Mouse (Mus musculus) liver, adult 2 months (tissue): Measurements from ENCODE around the gene Ddhd1. TPM values are rescaled to one million over a fixed set of nuclear protein-coding genes. Genes with fewer than 3 reads are reported as not detected.

Experiments
- DNase-seq: peaks from one replicate; pipeline ENCODE4 v3.0.0-alpha.2; 2011; ENCODE audit warnings: low read depth, low spot score; ENCODE audit errors: extremely low read depth
- H3K27ac ChIP-seq: fragments of 200-500 bp; replicated peaks from 2 replicates; pipeline ENCODE4 v1.5.1; 2012; ENCODE audit warnings: low read depth, mild to moderate bottlenecking, control low read depth, inconsistent platforms, low read length; ENCODE audit not compliant: insufficient read depth
- H3K27me3 ChIP-seq: fragments of 200-500 bp; 2 replicates; pipeline ENCODE4 v1.6.1; 2012; ENCODE audit warnings: mild to moderate bottlenecking, moderate library complexity, low read length, inconsistent platforms; ENCODE audit not compliant: control insufficient read depth, insufficient read depth
- H3K36me3 ChIP-seq: fragments of 200-500 bp; 2 replicates; pipeline ENCODE4 v1.6.1; 2012; ENCODE audit warnings: low read length, inconsistent platforms; ENCODE audit not compliant: control insufficient read depth, insufficient read depth
- H3K4me1 ChIP-seq: fragments of 200-500 bp; 2 replicates; pipeline ENCODE4 v1.6.1; 2011; ENCODE audit warnings: low read length; ENCODE audit not compliant: control insufficient read depth, insufficient read depth
- H3K4me3 ChIP-seq: fragments of 200-500 bp; 2 replicates; pipeline ENCODE4 v1.5.1; 2011; ENCODE audit warnings: low read depth, mild to moderate bottlenecking, control low read depth, low read length, moderate library complexity; ENCODE audit not compliant: insufficient read depth
- H3K79me2 ChIP-seq: fragments of 200-500 bp; 2 replicates; pipeline ENCODE4 v1.6.1; 2012; ENCODE audit warnings: inconsistent platforms, mild to moderate bottlenecking, low read length, moderate library complexity; ENCODE audit not compliant: control insufficient read depth, insufficient read depth
- H3K9ac ChIP-seq: fragments of 200-500 bp; 2 replicates; pipeline ENCODE4 v1.6.1; 2012; ENCODE audit warnings: low read depth, mild to moderate bottlenecking, control low read depth, inconsistent platforms, low read length
- CTCF ChIP-seq: fragments of 200-500 bp; IDR thresholded peaks from 2 replicates; pipeline ENCODE4 v1.5.1; 2011; ENCODE audit warnings: low read depth, low read length, control low read depth
- POLR2A ChIP-seq: fragments of 200-500 bp; IDR thresholded peaks from 2 replicates; pipeline ENCODE4 v1.6.1; 2011; ENCODE audit warnings: low read length, control low read depth; ENCODE audit not compliant: insufficient read depth; ENCODE audit errors: extremely low read depth
- WGBS: fragments of 180-500 bp; shearing (Covaris S2); methylation state at CpG from one replicate; pipeline ENCODE4 v1.1.7; 2018; 5-methylcytosine and 5-hydroxymethylcytosine counted together
- polyA plus RNA-seq: library from polyadenylated mRNA; depleted of rRNA; stranded (reverse); fragments of >200 nt; gene quantifications from 2 replicates; pipeline ENCODE4 v1.2.3, GENCODE M21; 2012
- total RNA-seq: library from RNA; depleted of rRNA; stranded (reverse); fragments of >200 nt; gene quantifications from 2 replicates; pipeline ENCODE4 v1.2.3, GENCODE M21; 2014

The Ddhd1 gene
- total and polyA plus RNA-seq, 2 experiments = 10.1 to 10.7 TPM

GRCm38 (mm10) chr14:45565216-45566065, 92.5 kb downstream of the Ddhd1 start:
- Histone ChIP-seq H3K27me3 (no peaks in the 10 kb centered on the region), H3K27ac (no peak overlapping the region), H3K4me1 (peaks cover 2% of the 10 kb centered on the region; the same call in 1 of the 2 replicates), H3K4me3 (no peak overlapping the region), H3K79me2 (no peaks in the 10 kb centered on the region), H3K9ac (no peak overlapping the region), H3K36me3 (no peaks in the 10 kb centered on the region)
- peak; percentile 30 for DNase-seq
- TF ChIP-seq POLR2A = no peak
- WGBS = 46% methylated on average over 20 of the region's 20 CpGs

DNA sequence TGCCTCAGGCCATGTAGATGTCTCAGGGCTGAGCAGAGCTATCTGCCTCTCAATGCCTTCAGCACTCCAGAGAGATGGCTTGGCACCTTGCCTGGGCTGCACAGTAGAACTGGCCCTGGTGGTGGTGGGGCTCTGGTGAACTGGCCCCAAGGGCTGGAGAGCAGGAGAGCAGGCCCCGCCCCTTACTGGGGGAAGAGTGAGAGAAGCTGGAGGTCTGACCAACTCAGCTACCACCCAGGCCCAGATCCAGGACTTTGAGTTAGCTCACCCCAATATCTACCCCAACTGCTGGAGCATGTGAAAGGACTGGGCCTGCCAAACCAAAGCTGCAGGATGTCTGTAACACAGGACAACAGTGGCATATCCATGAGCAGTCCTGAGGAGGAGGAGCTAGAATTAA, 94.4 kb downstream of the Ddhd1 start:
- DNase-seq = no peak
- TF ChIP-seq CTCF = no peak
- no peak for TF ChIP-seq POLR2A
- WGBS = 88% methylated on average over 1 of the region's 1 CpGs
- no peak overlapping the region for H3K27ac ChIP-seq
- H3K36me3 ChIP-seq = no peaks in the 10 kb centered on the region
- no peaks in the 10 kb centered on the region for H3K79me2 ChIP-seq
- peaks cover 2% of the 10 kb centered on the region; the same call in 1 of the 2 replicates for H3K4me1 ChIP-seq
- no peaks in the 10 kb centered on the region for H3K27me3 ChIP-seq
- no peak overlapping the region for H3K4me3 ChIP-seq
- no peak overlapping the region for H3K9ac ChIP-seq

- Histone ChIP-seq H3K27me3 (no peaks in the 10 kb centered on the region), H3K36me3 (no peaks in the 10 kb centered on the region), H3K79me2 (no peaks in the 10 kb centered on the region), H3K4me1 (peaks cover 2% of the 10 kb centered on the region; the same call in 1 of the 2 replicates), H3K9ac (no peak overlapping the region), H3K4me3 (no peak overlapping the region), H3K27ac (no peak overlapping the region)
- no peak for DNase-seq
- WGBS = 64% methylated on average over 6 of the region's 6 CpGs
- TF ChIP-seq POLR2A (no peak), CTCF (no peak)
Measured at GRCm38 (mm10) chr14:45561681-45562080, 96.3 kb downstream of the Ddhd1 start.

DNA sequence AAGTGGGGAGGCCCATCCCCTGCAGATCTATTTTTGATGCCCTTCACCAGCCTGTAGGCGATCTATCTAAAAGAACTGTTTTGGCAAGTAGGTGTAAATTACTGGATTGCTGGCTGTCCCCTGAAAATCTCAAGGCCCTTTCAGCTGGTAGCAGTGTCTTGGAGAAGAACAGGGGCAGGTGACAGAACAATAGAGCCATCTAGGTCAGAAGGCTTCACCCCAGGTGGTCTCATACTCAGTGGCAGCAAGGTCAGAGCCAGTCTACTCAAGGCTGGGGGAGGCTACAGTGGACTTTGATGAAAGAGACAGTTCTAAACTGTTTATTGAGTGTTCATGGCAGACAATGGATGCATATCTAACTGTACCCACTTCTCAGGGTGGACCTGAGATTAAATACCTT, 98.9 kb downstream of the Ddhd1 start:
- 100% methylated on average over 1 of the region's 1 CpGs for WGBS
- DNase-seq = no peak
- H3K79me2 ChIP-seq = no peaks in the 10 kb centered on the region

GRCm38 (mm10) chr14:45554336-45554735, 103.6 kb downstream of the Ddhd1 start:
- Histone ChIP-seq H3K4me3 (no peak overlapping the region), H3K79me2 (no peaks in the 10 kb centered on the region), H3K4me1 (peaks cover 3% of the 10 kb centered on the region), H3K27me3 (no peaks in the 10 kb centered on the region), H3K27ac (no peak overlapping the region), H3K9ac (no peak overlapping the region), H3K36me3 (no peaks in the 10 kb centered on the region)
- peak; percentile 33 for DNase-seq
- 83% methylated on average over 6 of the region's 6 CpGs for WGBS
- TF ChIP-seq CTCF (no peak), POLR2A (no peak)

More for the DNA sequence above, 98.9 kb downstream of the Ddhd1 start:
- H3K27ac ChIP-seq = no peak overlapping the region
- H3K4me3 ChIP-seq = no peak overlapping the region
- no peak overlapping the region for H3K9ac ChIP-seq
- no peak for TF ChIP-seq CTCF
- TF ChIP-seq POLR2A = no peak
- H3K27me3 ChIP-seq = no peaks in the 10 kb centered on the region
- H3K36me3 ChIP-seq = no peaks in the 10 kb centered on the region
- H3K4me1 ChIP-seq = no peaks in the 10 kb centered on the region

- Histone ChIP-seq H3K4me3 (no peak overlapping the region), H3K9ac (no peak overlapping the region), H3K79me2 (no peaks in the 10 kb centered on the region), H3K36me3 (no peaks in the 10 kb centered on the region), H3K4me1 (peaks cover 3% of the 10 kb centered on the region), H3K27ac (no peak overlapping the region), H3K27me3 (no peaks in the 10 kb centered on the region)
- 50% methylated on average over 2 of the region's 2 CpGs for WGBS
- no peak for TF ChIP-seq CTCF
- no peak for TF ChIP-seq POLR2A
- peak; percentile 36 for DNase-seq
Measured at GRCm38 (mm10) chr14:45553854-45554253, 104.1 kb downstream of the Ddhd1 start.
